Mouse (Mus musculus) neural tube, embryonic 12.5 days (tissue): ENCODE results near the gene Fbxl15. TPM values are rescaled to one million over a fixed set of nuclear protein-coding genes. Genes with fewer than 3 reads are reported as not detected.

Experiments
- ATAC-seq: fragments of 200-750 bp; cut with Nextera tagmentation; 2 replicates; pipeline ENCODE4 v1.8.0; 2017; ENCODE audit warnings: low read depth, mild to moderate bottlenecking, moderate TSS enrichment, moderate library complexity; ENCODE audit not compliant: low FRiP score
- H3K27ac ChIP-seq: fragments of 300-500 bp; sonication (generic); 2 replicates; pipeline ENCODE4 v1.5.1; 2016
- H3K27me3 ChIP-seq: fragments of 300-500 bp; sonication (generic); replicated peaks from 2 replicates; pipeline ENCODE4 v1.6.1; 2016; ENCODE audit warnings: mild to moderate bottlenecking
- H3K36me3 ChIP-seq: fragments of 300-500 bp; sonication (generic); 2 replicates; pipeline ENCODE4 v1.6.1; 2016; ENCODE audit warnings: mild to moderate bottlenecking
- H3K4me1 ChIP-seq: fragments of 300-500 bp; sonication (generic); 2 replicates; pipeline ENCODE4 v1.6.1; 2016
- H3K4me2 ChIP-seq: fragments of 300-500 bp; sonication (generic); replicated peaks from 2 replicates; pipeline ENCODE4 v1.6.1; 2016; ENCODE audit warnings: mild to moderate bottlenecking
- H3K4me3 ChIP-seq: fragments of 300-500 bp; sonication (generic); 2 replicates; pipeline ENCODE4 v1.5.1; 2016
- H3K9ac ChIP-seq: fragments of 300-500 bp; sonication (generic); 2 replicates; pipeline ENCODE4 v1.6.1; 2016; ENCODE audit warnings: mild to moderate bottlenecking
- H3K9me3 ChIP-seq: fragments of 300-500 bp; sonication (generic); 2 replicates; pipeline ENCODE4 v1.6.1; 2016; ENCODE audit warnings: mild to moderate bottlenecking
- WGBS: fragments of 180-500 bp; shearing (Covaris S2); methylation state at CpG from one replicate; pipeline ENCODE4 v1.1.7; 2016; 5-methylcytosine and 5-hydroxymethylcytosine counted together
- polyA plus RNA-seq: library from polyadenylated mRNA; unstranded; fragments of >200 nt; fragmentation: Nextera tagmentation; extraction: Ambion mirVana; gene quantifications from 2 replicates; pipeline ENCODE4 v1.2.1, GENCODE M21; 2016

Fbxl15 gene
- polyA plus RNA-seq: 26.8 and 28.2 TPM in 2 replicates

DNA sequence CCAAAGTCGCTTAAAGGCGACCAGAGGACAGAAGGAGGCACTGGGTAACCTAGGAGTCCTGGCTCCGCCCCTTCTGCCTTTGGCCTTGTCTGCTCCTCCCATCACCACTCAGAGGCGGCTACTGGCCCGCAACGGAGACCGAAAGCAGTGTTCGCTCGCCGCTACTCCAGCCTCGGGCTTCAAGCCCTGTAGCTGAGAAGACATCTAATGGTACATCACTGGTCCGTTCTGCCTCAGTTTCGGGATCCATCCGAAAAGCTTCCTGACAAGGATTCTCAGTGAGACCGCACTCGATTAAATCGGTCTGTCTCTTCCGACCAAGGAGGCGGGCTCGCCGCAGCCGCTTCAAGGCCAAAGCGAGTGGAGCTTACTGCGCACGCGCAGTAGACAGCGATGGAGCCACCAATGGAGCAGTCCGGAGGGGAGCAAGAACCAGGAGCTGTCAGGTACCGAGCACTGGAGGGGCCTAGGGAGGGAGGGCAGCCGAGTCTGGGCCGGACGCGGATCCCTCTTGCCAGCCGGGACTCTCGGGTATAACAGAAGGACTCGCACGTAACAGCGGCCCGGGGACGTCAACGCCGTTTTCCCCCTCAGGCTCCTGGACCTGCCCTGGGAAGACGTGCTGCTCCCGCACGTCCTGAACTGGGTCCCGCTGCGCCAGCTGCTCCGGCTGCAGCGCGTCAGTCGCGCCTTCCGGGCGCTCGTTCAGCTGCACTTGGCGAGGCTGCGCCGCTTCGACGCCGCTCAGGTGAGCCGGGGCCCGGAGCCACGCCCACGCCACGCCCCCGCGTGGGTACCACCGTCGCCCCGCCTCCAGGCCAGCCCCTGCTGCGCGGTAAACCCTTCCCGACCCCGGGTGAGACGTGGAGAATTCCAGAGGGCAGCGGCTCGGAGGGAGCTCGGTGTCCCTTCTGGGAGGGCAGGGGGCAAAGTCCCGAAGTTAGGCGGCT is at the start of gene Fbxl15:
Gene Fbxl15, plus strand, starts transcription at position 104 of the 950 bp plus-strand sequence.
- peak within 1 kb of the TSS; percentile 83 for H3K27ac ChIP-seq
- H3K36me3 ChIP-seq: peaks cover 29% of the 10 kb centered on the region
- peak; percentile 85 for ATAC-seq
- H3K27me3 ChIP-seq: peaks cover 32% of the 10 kb centered on the region
- H3K9ac ChIP-seq: peak within 1 kb of the TSS; percentile 73
- no peaks in the 10 kb centered on the region for H3K9me3 ChIP-seq
- H3K4me3 ChIP-seq: peak within 1 kb of the TSS; percentile 66
- WGBS: under 1% methylated on average over 81 of the region's 81 CpGs
- H3K4me1 ChIP-seq: peaks cover 33% of the 10 kb centered on the region
- peak within 1 kb of the TSS; percentile 100 for H3K4me2 ChIP-seq

- WGBS: 96% methylated on average over 11 of the region's 11 CpGs
- ATAC-seq: no peak
- Histone ChIP-seq H3K27me3 (no peaks in the 10 kb centered on the region), H3K9ac (no peak overlapping the region), H3K4me2 (no peak overlapping the region), H3K4me1 (no peaks in the 10 kb centered on the region), H3K27ac (no peak overlapping the region), H3K36me3 (peaks cover 86% of the 10 kb centered on the region), H3K4me3 (no peak overlapping the region), H3K9me3 (no peaks in the 10 kb centered on the region)
These were observed 45.7 kb upstream of the Fbxl15 start for GRCm38 (mm10) chr19:46282081-46282849.

DNA sequence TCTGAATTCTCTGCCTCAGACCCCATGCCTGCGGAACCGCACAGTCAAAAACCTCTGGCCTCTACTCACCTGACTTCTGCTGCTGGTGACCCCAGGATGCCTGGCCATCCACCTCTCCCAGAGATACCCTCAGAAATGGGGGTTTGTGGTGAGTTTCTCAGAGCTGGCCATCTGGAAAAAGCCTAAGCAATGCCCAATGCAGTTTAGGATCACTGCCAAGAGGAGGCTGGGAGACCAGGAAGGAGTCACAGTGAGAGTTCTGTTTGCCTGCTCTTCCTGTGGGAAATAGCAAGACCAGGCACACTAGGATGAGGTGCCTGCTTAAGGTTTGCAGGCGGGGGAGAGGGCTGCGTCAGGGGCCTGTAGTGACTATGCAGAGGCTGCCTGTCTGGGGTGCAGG is 43.3 kb upstream of the Fbxl15 start:
- Histone ChIP-seq H3K4me2 (no peak overlapping the region), H3K4me1 (no peaks in the 10 kb centered on the region), H3K27me3 (no peaks in the 10 kb centered on the region), H3K27ac (no peak overlapping the region), H3K4me3 (no peak overlapping the region), H3K9ac (no peak overlapping the region), H3K9me3 (no peaks in the 10 kb centered on the region), H3K36me3 (peaks cover 78% of the 10 kb centered on the region)
- 96% methylated on average over 4 of the region's 4 CpGs for WGBS
- no peak for ATAC-seq

DNA sequence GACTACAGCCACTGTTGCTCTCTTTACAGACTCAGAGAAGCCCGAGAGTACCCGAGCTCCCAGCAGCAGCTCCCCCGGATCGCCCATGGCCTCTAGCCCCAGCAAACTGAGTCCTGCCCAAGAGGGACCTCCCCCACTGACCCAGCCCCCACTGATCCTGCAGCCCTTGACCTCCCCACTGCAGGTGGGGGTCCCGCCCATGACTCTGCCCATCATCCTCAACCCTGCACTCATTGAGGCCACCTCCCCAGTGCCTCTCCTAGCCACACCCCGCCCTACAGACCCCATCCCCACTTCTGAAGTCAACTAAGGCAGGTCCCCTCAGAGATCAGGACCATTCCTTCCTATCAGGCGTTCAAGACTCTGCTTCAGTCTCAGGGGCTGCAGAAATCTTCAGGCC is 42.4 kb upstream of the Fbxl15 start:
- H3K27me3 ChIP-seq: no peaks in the 10 kb centered on the region
- no peaks in the 10 kb centered on the region for H3K9me3 ChIP-seq
- no peaks in the 10 kb centered on the region for H3K4me1 ChIP-seq
- no peak for ATAC-seq
- no peak overlapping the region for H3K27ac ChIP-seq
- 89% methylated on average over 7 of the region's 7 CpGs for WGBS
- no peak overlapping the region for H3K4me3 ChIP-seq
- H3K9ac ChIP-seq: no peak overlapping the region
- H3K4me2 ChIP-seq: no peak overlapping the region
- peaks cover 69% of the 10 kb centered on the region for H3K36me3 ChIP-seq

- Histone ChIP-seq H3K4me3 (no peak overlapping the region), H3K4me1 (no peaks in the 10 kb centered on the region), H3K36me3 (peaks cover 66% of the 10 kb centered on the region), H3K27ac (no peak overlapping the region), H3K4me2 (no peak overlapping the region), H3K9me3 (no peaks in the 10 kb centered on the region), H3K27me3 (no peaks in the 10 kb centered on the region), H3K9ac (no peak overlapping the region)
- ATAC-seq: no peak
- WGBS: 96% methylated on average over 6 of the region's 6 CpGs
These were observed 41.9 kb upstream of the Fbxl15 start for GRCm38 (mm10) chr19:46286047-46286446.

DNA sequence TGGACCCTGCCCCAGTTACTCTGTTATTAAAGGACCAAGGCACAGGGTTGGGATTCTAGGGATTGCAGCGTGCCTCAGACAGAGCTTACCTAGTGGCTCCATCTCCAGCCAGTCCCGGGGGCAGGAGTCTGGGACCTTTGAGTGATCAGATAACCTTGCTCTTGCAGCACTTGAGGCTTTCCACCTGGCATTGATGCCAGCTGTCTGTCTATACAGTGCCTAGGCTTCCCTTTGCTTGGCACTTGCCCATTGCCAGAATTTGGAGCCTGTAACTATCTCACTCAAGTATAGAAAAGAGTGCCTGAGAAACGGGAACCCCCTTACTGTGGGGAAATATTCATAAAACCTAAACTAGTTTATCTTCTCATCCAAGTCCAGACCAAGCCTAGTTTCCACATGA is 41.1 kb upstream of the Fbxl15 start:
- ATAC-seq: no peak
- no peaks in the 10 kb centered on the region for H3K27me3 ChIP-seq
- WGBS: 89% methylated on average over 3 of the region's 3 CpGs
- H3K9me3 ChIP-seq: no peaks in the 10 kb centered on the region
- no peak overlapping the region for H3K4me3 ChIP-seq
- H3K36me3 ChIP-seq: peaks cover 57% of the 10 kb centered on the region
- H3K4me1 ChIP-seq: no peaks in the 10 kb centered on the region
- H3K27ac ChIP-seq: no peak overlapping the region
- no peak overlapping the region for H3K4me2 ChIP-seq
- no peak overlapping the region for H3K9ac ChIP-seq

DNA sequence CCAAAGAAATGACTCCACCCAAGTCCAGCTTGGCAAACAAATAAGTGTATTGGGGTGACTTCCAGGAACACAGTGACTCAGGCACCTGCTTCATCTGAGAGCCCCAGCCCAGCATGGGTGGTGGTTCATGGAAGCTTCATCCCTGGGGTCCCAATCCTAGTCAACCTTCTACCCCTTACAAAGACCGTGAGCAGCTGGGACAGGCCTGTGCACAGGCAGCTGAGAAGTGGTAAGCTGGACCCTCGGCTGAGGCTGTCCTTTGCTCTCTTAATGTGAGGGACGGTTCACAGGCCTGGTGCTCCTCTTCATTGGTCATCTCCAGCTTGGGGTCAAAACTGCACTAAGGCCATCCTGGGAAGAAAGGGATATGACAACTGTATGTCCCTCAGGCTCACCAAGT is 40.4 kb upstream of the Fbxl15 start:
- H3K9ac ChIP-seq: no peak overlapping the region
- H3K36me3 ChIP-seq: peaks cover 50% of the 10 kb centered on the region
- H3K4me3 ChIP-seq: no peak overlapping the region
- no peak for ATAC-seq
- H3K4me1 ChIP-seq: no peaks in the 10 kb centered on the region
- H3K27me3 ChIP-seq: no peaks in the 10 kb centered on the region
- no peak overlapping the region for H3K4me2 ChIP-seq
- WGBS: 88% methylated on average over 3 of the region's 3 CpGs
- H3K9me3 ChIP-seq: no peaks in the 10 kb centered on the region
- H3K27ac ChIP-seq: no peak overlapping the region

DNA sequence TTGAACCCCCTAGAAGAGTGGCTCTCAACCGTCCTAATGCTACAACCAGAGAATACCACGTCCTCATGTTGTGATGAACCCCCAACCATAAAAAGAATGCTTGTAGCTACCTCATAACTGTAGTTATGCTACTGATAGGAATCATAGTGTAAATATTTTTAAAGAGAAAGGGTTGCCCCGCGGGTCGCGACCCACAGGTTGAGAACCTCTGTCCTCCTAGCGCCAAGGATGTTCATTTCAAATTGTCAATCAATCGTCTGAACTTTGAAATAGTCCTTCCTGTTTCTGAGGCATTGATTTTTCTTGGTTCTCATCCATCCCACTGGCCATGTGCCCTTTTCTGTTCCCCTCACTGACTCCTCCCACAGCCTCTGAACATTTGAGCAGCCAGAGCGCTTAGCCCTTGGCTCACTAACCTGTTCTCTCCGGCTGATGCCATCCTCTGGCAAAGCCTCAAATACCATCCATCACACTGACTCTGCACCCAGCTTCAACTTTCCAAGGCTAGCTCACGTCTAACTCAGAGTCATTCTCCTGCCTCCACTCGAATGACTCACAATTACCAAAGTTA is 37.4 kb upstream of the Fbxl15 start:
- Histone ChIP-seq H3K27me3 (no peaks in the 10 kb centered on the region), H3K9me3 (no peaks in the 10 kb centered on the region), H3K27ac (no peak overlapping the region), H3K9ac (no peak overlapping the region), H3K4me3 (no peak overlapping the region), H3K36me3 (peaks cover 20% of the 10 kb centered on the region), H3K4me1 (no peaks in the 10 kb centered on the region), H3K4me2 (no peak overlapping the region)
- ATAC-seq: no peak
- 73% methylated on average over 12 of the region's 12 CpGs for WGBS

- Histone ChIP-seq H3K27me3 (no peaks in the 10 kb centered on the region), H3K4me3 (no peak overlapping the region), H3K4me1 (no peaks in the 10 kb centered on the region), H3K27ac (no peak overlapping the region), H3K36me3 (no peaks in the 10 kb centered on the region), H3K4me2 (no peak overlapping the region), H3K9me3 (no peaks in the 10 kb centered on the region), H3K9ac (no peak overlapping the region)
- ATAC-seq: no peak
- WGBS: 72% methylated on average over 4 of the region's 4 CpGs
These were observed 31.0 kb upstream of the Fbxl15 start for GRCm38 (mm10) chr19:46296938-46297337.

- Histone ChIP-seq H3K27ac (no peak overlapping the region), H3K27me3 (no peaks in the 10 kb centered on the region), H3K9ac (no peak overlapping the region), H3K4me2 (no peak overlapping the region), H3K9me3 (no peaks in the 10 kb centered on the region), H3K4me3 (no peak overlapping the region), H3K36me3 (no peaks in the 10 kb centered on the region), H3K4me1 (peaks cover 12% of the 10 kb centered on the region)
- WGBS: 44% methylated on average over 8 of the region's 8 CpGs
- ATAC-seq: no peak
These were observed 27.5 kb upstream of the Fbxl15 start for GRCm38 (mm10) chr19:46300294-46301045.

DNA sequence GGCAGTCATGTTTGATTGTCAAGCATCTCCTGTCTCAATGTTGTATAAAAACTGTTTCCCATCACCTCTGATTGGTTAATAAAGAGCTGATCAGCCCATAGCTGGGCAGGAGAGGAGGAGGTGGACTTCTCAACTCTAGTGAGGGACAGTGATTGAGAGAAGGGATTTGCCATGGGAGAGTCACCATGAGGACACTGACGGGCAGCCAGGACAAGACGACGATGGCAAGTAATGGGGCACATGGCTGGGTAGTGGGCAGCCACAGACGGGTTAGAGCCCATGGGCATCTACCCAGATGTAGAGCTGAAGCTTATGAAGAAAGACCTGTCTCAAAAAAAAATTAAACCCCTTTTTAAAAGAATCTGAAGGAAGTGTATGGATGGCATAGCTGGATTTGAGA is 25.4 kb upstream of the Fbxl15 start:
- H3K36me3 ChIP-seq: no peaks in the 10 kb centered on the region
- ATAC-seq: no peak
- H3K4me2 ChIP-seq: no peak overlapping the region
- no peaks in the 10 kb centered on the region for H3K9me3 ChIP-seq
- no peak overlapping the region for H3K27ac ChIP-seq
- no peak overlapping the region for H3K9ac ChIP-seq
- H3K4me1 ChIP-seq: peaks cover 21% of the 10 kb centered on the region
- H3K27me3 ChIP-seq: peaks cover 15% of the 10 kb centered on the region
- WGBS: 86% methylated on average over 4 of the region's 4 CpGs
- no peak overlapping the region for H3K4me3 ChIP-seq
